Mouse (Mus musculus): ENCODE results near the gene Tmem117.

DNA sequence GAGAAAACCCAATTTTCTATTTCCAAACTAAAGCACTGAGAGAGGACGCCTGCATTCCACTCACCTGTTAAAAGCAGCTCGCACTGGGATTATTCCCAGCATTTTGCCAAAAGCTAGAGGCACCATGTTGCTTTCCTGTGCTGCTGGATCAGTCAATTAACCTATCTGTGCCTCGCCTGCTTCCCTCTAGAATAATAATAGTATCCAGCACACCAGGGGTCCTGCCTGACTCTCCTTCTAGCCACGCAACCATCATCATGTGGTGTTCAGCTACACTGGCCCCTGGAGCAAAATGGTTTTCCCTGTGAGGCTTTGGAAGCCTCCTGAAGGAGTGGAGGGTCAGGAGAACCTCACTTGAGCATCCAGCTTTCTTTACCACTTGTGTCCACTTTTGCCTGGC lies 502.4 kb downstream of the Tmem117 start:
- TF ChIP-seq POLR2A (IDR thresholded peaks at IDR 0.05; ENCODE audit: insufficient read depth, low read depth, low read length) (no peak), CTCF (IDR thresholded peaks at IDR 0.05) (no peak)

All from heart, adult 2 months (tissue).